In the genomic region with DNA sequence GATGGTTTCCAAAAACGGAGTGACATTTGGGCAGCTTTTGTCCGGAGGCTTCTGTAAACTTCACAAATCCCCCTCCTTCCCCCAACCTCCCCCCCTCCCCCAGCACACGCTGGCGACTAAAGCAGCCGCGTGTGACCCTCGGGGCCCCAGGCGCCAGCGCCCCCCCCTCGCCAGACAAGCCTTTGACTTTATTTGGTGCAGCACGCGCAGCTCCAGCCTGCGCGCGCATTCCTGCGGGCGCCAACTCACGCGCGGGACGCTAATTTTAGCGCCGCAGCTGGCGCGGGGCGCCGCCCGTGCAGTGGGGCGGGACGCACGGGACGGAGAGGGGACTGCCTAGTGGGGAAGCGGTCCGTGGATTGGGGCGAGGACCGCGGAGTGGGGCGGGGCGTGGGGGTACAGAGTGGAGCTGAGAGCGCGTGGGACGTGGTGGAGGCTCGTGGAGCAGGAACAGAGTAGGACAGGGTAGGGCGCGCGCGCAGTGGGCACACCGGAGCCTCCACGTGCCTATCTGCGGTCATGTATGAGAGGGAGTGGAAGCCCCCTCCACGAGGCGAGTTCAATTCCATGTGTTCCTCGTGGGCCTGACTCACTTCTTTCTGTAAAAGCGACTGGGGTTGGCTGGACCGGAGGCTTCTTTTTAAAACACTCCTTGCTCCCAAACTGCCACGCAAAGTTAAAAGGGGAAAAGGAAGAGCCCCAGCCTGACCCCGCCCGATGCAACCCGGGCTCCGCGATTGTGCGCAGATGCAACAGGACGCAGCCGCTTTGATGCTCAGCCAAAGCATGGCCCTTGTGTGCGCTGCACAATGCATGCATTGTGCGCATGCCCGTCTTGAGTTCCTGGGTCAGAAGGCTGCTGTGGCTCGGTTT, we compare ENCODE assay signal across 8 mouse cellular contexts. TPM values are rescaled to one million over a fixed set of nuclear protein-coding genes. Genes with fewer than 3 reads are reported as not detected.
DNase-seq lines count a peak whose midpoint lies in the region; ATAC-seq and TF ChIP-seq lines count a peak whose summit lies in the region.

No protein-coding gene starts in this region.

- WGBS in heart, embryonic 11.5 days (ENCODE audit: insufficient replicate concordance): under 1% methylated on average over 67 of the region's 68 CpGs
- WGBS in liver, adult 2 months: 2% methylated on average over 67 of the region's 68 CpGs
- 1% methylated on average over 63 of the region's 68 CpGs for WGBS in midbrain, postnatal 0 days

- peak; percentile 78 for DNase-seq in kidney, adult 9 months
- DNase-seq in liver, adult 2 months (ENCODE audit: extremely low read depth, low read depth, low spot score): peak; percentile 74
- peak; percentile 88 for DNase-seq in midbrain, postnatal 0 days (ENCODE audit: low spot score)
- peak; percentile 77 to 87 for DNase-seq in spleen, postnatal 4 days (ENCODE audit: low spot score in 2 of 2)

- peaks cover 47% of the 10 kb centered on the region for H3K79me3 ChIP-seq in C2C12 (ENCODE audit: low read depth)

- H3K27me3 ChIP-seq in C2C12 (ENCODE audit: control insufficient read depth, insufficient read depth, insufficient read length): no peaks in the 10 kb centered on the region
- no peaks in the 10 kb centered on the region for H3K27me3 ChIP-seq in erythroblast, embryonic 14.5 days (ENCODE audit: control insufficient read depth)
- no peaks in the 10 kb centered on the region for H3K27me3 ChIP-seq in heart, embryonic 11.5 days (ENCODE audit: control insufficient read depth, insufficient read depth, low read length)
- no peaks in the 10 kb centered on the region for H3K27me3 ChIP-seq in liver, adult 2 months (ENCODE audit: control insufficient read depth, insufficient read depth, low read length)
- no peaks in the 10 kb centered on the region for H3K27me3 ChIP-seq in midbrain, postnatal 0 days (ENCODE audit: insufficient read depth, low read length)

- H3K27ac ChIP-seq in bone marrow macrophage, adult 2 months (ENCODE audit: insufficient read depth, low read depth, low read length): peak overlapping the region; percentile 99
- H3K27ac ChIP-seq in heart, embryonic 11.5 days (ENCODE audit: low read depth, low read length): peak overlapping the region; percentile 99
- peak overlapping the region; percentile 94 for H3K27ac ChIP-seq in liver, adult 2 months (replicated peaks; ENCODE audit: insufficient read depth, low read depth, low read length)
- peak overlapping the region; percentile 73 for H3K27ac ChIP-seq in midbrain, postnatal 0 days (ENCODE audit: low read depth, low read length)

- TF ChIP-seq POLR2A in bone marrow macrophage, adult 2 months (IDR thresholded peaks at IDR 0.05; ENCODE audit: borderline replicate concordance, low read depth, low read length): no peak
- TF ChIP-seq POLR2A in liver, adult 2 months (IDR thresholded peaks at IDR 0.05; ENCODE audit: extremely low read depth, insufficient read depth, low read length): no peak

- H3K4me3 ChIP-seq in C2C12 (ENCODE audit: insufficient read depth, poor library complexity, severe bottlenecking): peak overlapping the region; percentile 18
- peak overlapping the region; percentile 60 for H3K4me3 ChIP-seq in bone marrow macrophage, adult 2 months (ENCODE audit: insufficient read depth, low read length)
- H3K4me3 ChIP-seq in erythroblast, embryonic 14.5 days (replicated peaks): peak overlapping the region; percentile 67
- peak overlapping the region; percentile 51 for H3K4me3 ChIP-seq in heart, embryonic 11.5 days (ENCODE audit: low read depth, low read length)
- peak overlapping the region; percentile 74 for H3K4me3 ChIP-seq in liver, adult 2 months (ENCODE audit: insufficient read depth, low read depth, low read length)
- peak overlapping the region; percentile 47 for H3K4me3 ChIP-seq in midbrain, postnatal 0 days (ENCODE audit: low read depth, low read length)

- H3K4me1 ChIP-seq in bone marrow macrophage, adult 2 months (ENCODE audit: control insufficient read depth, insufficient read depth, low read length): peaks cover 41% of the 10 kb centered on the region
- peaks cover 62% of the 10 kb centered on the region for H3K4me1 ChIP-seq in erythroblast, embryonic 14.5 days (ENCODE audit: control insufficient read depth)
- H3K4me1 ChIP-seq in heart, embryonic 11.5 days (ENCODE audit: control insufficient read depth, insufficient read depth, low read length): peaks cover 40% of the 10 kb centered on the region
- peaks cover 19% of the 10 kb centered on the region for H3K4me1 ChIP-seq in liver, adult 2 months (ENCODE audit: control insufficient read depth, insufficient read depth, low read length)
- H3K4me1 ChIP-seq in midbrain, postnatal 0 days (ENCODE audit: insufficient read depth, low read length): peaks cover 17% of the 10 kb centered on the region

- peak; percentile 65 for ATAC-seq in heart, embryonic 11.5 days (replicated peaks; ENCODE audit: insufficient number of reproducible peaks, low FRiP score, low TSS enrichment)
- peak; percentile 79 for ATAC-seq in midbrain, postnatal 0 days (ENCODE audit: low FRiP score)

- H3K36me3 ChIP-seq in C2C12 (ENCODE audit: control insufficient read depth, insufficient read depth): peaks cover 53% of the 10 kb centered on the region
- H3K36me3 ChIP-seq in erythroblast, embryonic 14.5 days (ENCODE audit: control insufficient read depth): peaks cover 30% of the 10 kb centered on the region
- H3K36me3 ChIP-seq in heart, embryonic 11.5 days (ENCODE audit: control insufficient read depth, insufficient read depth, low read length): no peaks in the 10 kb centered on the region
- H3K36me3 ChIP-seq in liver, adult 2 months (ENCODE audit: control insufficient read depth, insufficient read depth, low read length): peaks cover 6% of the 10 kb centered on the region
- H3K36me3 ChIP-seq in midbrain, postnatal 0 days (ENCODE audit: insufficient read depth, low read length): peaks cover 4% of the 10 kb centered on the region; the same call in 1 of the 2 replicates

- H3K79me2 ChIP-seq in C2C12 (ENCODE audit: control insufficient read depth, insufficient read depth): peaks cover 65% of the 10 kb centered on the region
- H3K79me2 ChIP-seq in liver, adult 2 months (ENCODE audit: control insufficient read depth, insufficient read depth, low read length): no peaks in the 10 kb centered on the region; the same call in 1 of the 2 replicates

- H3K9ac ChIP-seq in heart, embryonic 11.5 days (ENCODE audit: low read depth, low read length): peak overlapping the region; percentile 93
- peak overlapping the region; percentile 97 for H3K9ac ChIP-seq in liver, adult 2 months (ENCODE audit: low read depth, low read length)
- H3K9ac ChIP-seq in midbrain, postnatal 0 days (replicated peaks; ENCODE audit: low read length, poor library complexity, severe bottlenecking): peak overlapping the region; percentile 63

- H3ac ChIP-seq in C2C12 (ENCODE audit: control insufficient read depth, insufficient read length, low read depth): peak overlapping the region; percentile 90

- peaks cover 4% of the 10 kb centered on the region for H3K9me3 ChIP-seq in erythroblast, embryonic 14.5 days (ENCODE audit: control insufficient read depth, low read length)
- H3K9me3 ChIP-seq in heart, embryonic 11.5 days (replicated peaks; ENCODE audit: control insufficient read depth, low read length): no peaks in the 10 kb centered on the region; the same call in 1 of the 2 replicates
- H3K9me3 ChIP-seq in midbrain, postnatal 0 days (ENCODE audit: low read length): no peaks in the 10 kb centered on the region

- peak overlapping the region; percentile 99 for H3K4me2 ChIP-seq in heart, embryonic 11.5 days
- peak overlapping the region; percentile 97 for H3K4me2 ChIP-seq in midbrain, postnatal 0 days (ENCODE audit: low read depth, low read length, poor library complexity, severe bottlenecking)

- TF ChIP-seq CTCF in C2C12 (IDR thresholded peaks at IDR 0.05; ENCODE audit: control insufficient read depth, insufficient read depth, insufficient read length): no peak
- TF ChIP-seq CTCF in bone marrow macrophage, adult 2 months (IDR thresholded peaks at IDR 0.05; ENCODE audit: low read depth, low read length): no peak
- no peak for TF ChIP-seq CTCF in liver, adult 2 months (IDR thresholded peaks at IDR 0.05; ENCODE audit: low read depth, low read length)
- TF ChIP-seq CTCF in midbrain, postnatal 0 days (IDR thresholded peaks at IDR 0.05): no peak

TF ChIP-seq in C2C12, 6 proteins besides CTCF, POLR2A, EP300 and RAD21:
- TF ChIP-seq MAX (IDR thresholded peaks at IDR 0.05) (no peak), USF1 (IDR thresholded peaks at IDR 0.05; ENCODE audit: low read depth) (no peak), MYOD1 (IDR thresholded peaks at IDR 0.05; ENCODE audit: control insufficient read depth, insufficient read length, low read depth) (peak; percentile 26), CEBPB (IDR thresholded peaks at IDR 0.05; ENCODE audit: low read depth) (no peak), MYOG (IDR thresholded peaks at IDR 0.05; ENCODE audit: control insufficient read depth, extremely low read depth, insufficient read length) (no peak)
TF ChIP-seq in C2C12: peak in this region for 1.

RNA-seq across cellular contexts. Expression of gene Irf2bp2, which starts 9.6 kb away (rescaled TPM):
- polyA plus RNA-seq in C2C12 (2012; fragmentation: generic; extraction: Trizol): 20.9 TPM
- 163 and 167 TPM in 2 replicates for polyA plus RNA-seq in bone marrow macrophage, adult 2 months (2012; ENCODE audit: insufficient read depth, insufficient read length, missing spikeins)
- polyA plus RNA-seq in erythroblast, embryonic 14.5 days (2012): 1.2 and 1.3 TPM in 2 replicates
- polyA plus RNA-seq in heart, embryonic 11.5 days (2014; fragmentation: Nextera tagmentation; extraction: Ambion mirVana): 5.9 and 6.5 TPM in 2 replicates
- 26.3 and 39.2 TPM in 2 replicates for total RNA-seq in liver, adult 2 months (2014; rRNA removed)
- 20.3 and 33.8 TPM in 2 replicates for polyA plus RNA-seq in liver, adult 2 months (2012; rRNA removed)
- total RNA-seq in midbrain, postnatal 0 days (2014; rRNA removed): 81.3 and 88.2 TPM in 2 replicates
- 8.0 and 9.2 TPM in 2 replicates for polyA plus RNA-seq in midbrain, postnatal 0 days (2015; fragmentation: Nextera tagmentation; extraction: Ambion mirVana)

Comparison
In these comparisons a context has a peak if more than half of its experiments do, and no peak if none do; other contexts are left out.
1. Peak in every context shown above with its lines: DNase-seq, ATAC-seq, H3K4me3 ChIP-seq and H3K27ac ChIP-seq.
2. H3K4me3 ChIP-seq: peak in every context shown above with its lines; median percentile 74 in liver, adult 2 months; 67 in erythroblast, embryonic 14.5 days; 60 in bone marrow macrophage, adult 2 months; 51 in heart, embryonic 11.5 days; 47 in midbrain, postnatal 0 days; 18 in C2C12.